Mouse (Mus musculus) spleen, adult 2 months (tissue): ENCODE results near the gene Col4a3. TPM values are rescaled to one million over a fixed set of nuclear protein-coding genes. Genes with fewer than 3 reads are reported as not detected.

ENCODE experiments used
- DNase-seq, 2 experiments: peaks; one replicate each; pipeline versions ENCODE4 v3.0.0 to v3.0.0-alpha.2; 2012 to 2021; ENCODE audit warnings: low spot score in 2 of 2, low read depth in 1 of 2
- H3K27ac ChIP-seq: fragments of 200-500 bp; 2 replicates; pipeline ENCODE4 v1.5.1; 2012; ENCODE audit warnings: low read length, inconsistent platforms; ENCODE audit not compliant: insufficient read depth
- H3K27me3 ChIP-seq: fragments of 200-500 bp; 2 replicates; pipeline ENCODE4 v1.6.1; 2012; ENCODE audit warnings: mild to moderate bottlenecking, moderate library complexity, low read length, inconsistent platforms; ENCODE audit not compliant: control insufficient read depth, insufficient read depth
- H3K36me3 ChIP-seq: fragments of 200-500 bp; 2 replicates; pipeline ENCODE4 v1.6.1; 2012; ENCODE audit warnings: mild to moderate bottlenecking, low read length, inconsistent platforms; ENCODE audit not compliant: control insufficient read depth, insufficient read depth
- H3K4me1 ChIP-seq: fragments of 200-500 bp; 2 replicates; pipeline ENCODE4 v1.6.1; 2011; ENCODE audit warnings: inconsistent platforms; ENCODE audit not compliant: control insufficient read depth, insufficient read depth, insufficient read length
- H3K4me3 ChIP-seq: fragments of 200-500 bp; 2 replicates; pipeline ENCODE4 v1.5.1; 2011; ENCODE audit warnings: mild to moderate bottlenecking, inconsistent platforms; ENCODE audit not compliant: insufficient read depth, insufficient read length; ENCODE audit errors: extremely low read depth
- CTCF ChIP-seq: fragments of 200-500 bp; IDR thresholded peaks from 2 replicates; pipeline ENCODE4 v1.5.1; 2011; ENCODE audit warnings: mild to moderate bottlenecking, inconsistent platforms; ENCODE audit not compliant: insufficient read depth, insufficient read length, insufficient replicate concordance; ENCODE audit errors: extremely low read depth
- POLR2A ChIP-seq: fragments of 200-500 bp; IDR thresholded peaks from 2 replicates; pipeline ENCODE4 v1.6.1; 2011; ENCODE audit warnings: low read depth, low read length, inconsistent platforms
- WGBS: fragments of 180-500 bp; shearing (Covaris S2); methylation state at CpG from one replicate; pipeline ENCODE4 v1.1.7; 2018; 5-methylcytosine and 5-hydroxymethylcytosine counted together
- polyA plus RNA-seq: library from polyadenylated mRNA; depleted of rRNA; stranded (reverse); fragments of >200 nt; gene quantifications from 2 replicates; pipeline ENCODE4 v1.2.3, GENCODE M21; 2012

Col4a3 gene
- polyA plus RNA-seq, 1 experiment = 0.04 TPM

DNA sequence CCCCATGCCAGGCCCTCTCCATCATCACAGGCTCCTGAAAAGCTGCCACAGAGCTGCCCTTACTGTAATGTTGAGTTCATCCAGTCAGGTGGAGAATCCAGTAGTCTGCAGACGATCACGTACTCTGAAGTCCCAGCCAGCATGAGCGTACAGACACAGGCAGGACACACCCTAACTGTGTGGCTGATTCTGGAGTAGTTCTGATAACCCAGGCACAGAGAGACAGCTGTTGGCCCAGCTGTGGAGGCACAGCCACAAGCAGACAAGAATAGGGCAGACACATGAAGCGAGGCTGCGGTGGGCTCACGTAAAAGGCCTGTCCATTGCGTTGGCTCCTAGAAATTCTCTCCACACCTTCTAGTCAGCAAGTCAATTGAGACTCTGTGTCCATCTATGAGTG lies 50.7 kb downstream of the Col4a3 start:
- TF ChIP-seq CTCF (no peak), POLR2A (no peak)
- Histone ChIP-seq H3K4me1 (no peaks in the 10 kb centered on the region), H3K27ac (no peak overlapping the region), H3K36me3 (no peaks in the 10 kb centered on the region), H3K4me3 (no peak overlapping the region), H3K27me3 (no peaks in the 10 kb centered on the region)
- WGBS = 92% methylated on average over 7 of the region's 7 CpGs
- no peak for DNase-seq

DNA sequence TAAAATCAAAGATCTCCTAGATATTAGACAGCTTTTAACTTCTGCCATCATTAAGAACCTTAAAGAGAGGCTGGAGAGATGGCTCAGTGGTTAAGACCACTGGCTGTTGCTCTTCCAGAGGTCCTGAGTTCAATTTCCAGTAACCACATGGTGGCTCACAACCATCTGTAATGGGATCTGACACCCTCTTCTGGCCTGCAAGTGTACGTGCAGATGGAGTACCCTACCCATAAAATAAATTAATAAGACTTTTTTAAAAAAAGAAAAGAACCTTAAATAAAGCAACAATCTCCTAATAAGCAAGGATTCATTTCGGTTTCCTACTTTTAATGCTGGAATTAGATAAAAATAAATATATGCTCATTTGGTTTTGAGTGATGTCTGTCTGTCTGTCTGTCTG lies 51.7 kb downstream of the Col4a3 start:
- Histone ChIP-seq H3K4me1 (no peaks in the 10 kb centered on the region), H3K27ac (no peak overlapping the region), H3K4me3 (no peak overlapping the region), H3K36me3 (no peaks in the 10 kb centered on the region), H3K27me3 (no peaks in the 10 kb centered on the region)
- DNase-seq = no peak
- no peak for TF ChIP-seq CTCF
- no peak for TF ChIP-seq POLR2A
- 81% methylated on average over 2 of the region's 2 CpGs for WGBS

DNA sequence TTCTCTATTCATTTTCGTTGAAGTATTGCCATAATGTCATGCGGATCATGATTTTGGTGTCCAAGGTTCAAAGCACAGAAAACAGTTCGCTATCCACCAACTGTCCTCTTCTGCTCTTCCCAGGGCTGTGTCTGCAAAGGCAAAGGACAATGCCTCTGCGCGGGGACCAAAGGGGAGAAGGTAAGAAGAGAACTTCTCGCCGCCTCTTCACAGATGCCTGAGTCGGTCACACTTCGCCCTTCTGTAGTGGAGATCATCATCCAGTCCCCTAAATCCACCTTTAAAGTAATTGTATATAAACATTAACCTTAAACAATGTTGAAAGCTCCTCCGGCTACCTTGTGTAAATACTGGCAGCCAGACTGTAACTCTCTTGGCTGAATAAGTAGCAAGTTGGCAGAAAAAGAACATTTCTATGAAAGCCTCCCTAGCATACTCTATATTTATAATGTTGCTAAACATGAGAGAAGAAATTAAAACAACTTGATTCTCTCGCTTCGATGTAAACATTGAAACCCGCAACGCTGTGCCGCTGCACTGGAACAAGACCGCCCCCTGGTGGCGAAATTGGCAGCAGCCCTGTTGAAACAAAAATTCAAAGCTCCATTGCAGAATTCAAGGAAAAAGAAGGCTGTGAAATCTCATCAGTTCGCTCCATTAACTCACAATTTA lies 54.7 kb downstream of the Col4a3 start:
- Histone ChIP-seq H3K27ac (no peak overlapping the region), H3K4me1 (no peaks in the 10 kb centered on the region), H3K4me3 (no peak overlapping the region), H3K27me3 (no peaks in the 10 kb centered on the region), H3K36me3 (no peaks in the 10 kb centered on the region)
- 39% methylated on average over 18 of the region's 18 CpGs for WGBS
- peak in 1 of 2 experiments; percentile 27 for DNase-seq
- TF ChIP-seq POLR2A = no peak
- peak; percentile 77; the same call in 1 of the 2 replicates for TF ChIP-seq CTCF

DNA sequence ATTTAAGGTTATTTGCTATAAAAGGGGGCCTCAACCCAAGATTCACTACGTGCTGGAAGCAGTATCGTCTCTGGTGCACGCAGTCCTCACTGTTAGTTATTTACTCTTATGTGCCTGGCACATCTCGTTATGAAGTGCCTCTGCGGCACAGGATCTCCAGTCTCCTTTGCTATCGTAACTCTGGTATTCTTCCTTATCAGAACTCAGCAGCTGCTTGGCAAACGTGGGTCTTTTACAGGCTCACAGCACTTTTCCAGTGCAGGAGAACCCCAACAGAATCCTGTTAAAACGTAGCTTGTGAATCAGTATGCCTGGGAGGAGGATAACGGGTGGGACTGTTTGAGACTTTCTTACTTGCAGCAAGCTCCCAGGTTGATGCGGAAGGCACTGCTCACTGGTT lies 61.3 kb downstream of the Col4a3 start:
- no peaks in the 10 kb centered on the region for H3K36me3 ChIP-seq
- no peak for TF ChIP-seq POLR2A
- TF ChIP-seq CTCF = no peak
- H3K4me3 ChIP-seq = no peak overlapping the region
- H3K27me3 ChIP-seq = no peaks in the 10 kb centered on the region
- no peaks in the 10 kb centered on the region for H3K4me1 ChIP-seq
- WGBS = 64% methylated on average over 10 of the region's 10 CpGs
- no peak overlapping the region for H3K27ac ChIP-seq
- no peak for DNase-seq

DNA sequence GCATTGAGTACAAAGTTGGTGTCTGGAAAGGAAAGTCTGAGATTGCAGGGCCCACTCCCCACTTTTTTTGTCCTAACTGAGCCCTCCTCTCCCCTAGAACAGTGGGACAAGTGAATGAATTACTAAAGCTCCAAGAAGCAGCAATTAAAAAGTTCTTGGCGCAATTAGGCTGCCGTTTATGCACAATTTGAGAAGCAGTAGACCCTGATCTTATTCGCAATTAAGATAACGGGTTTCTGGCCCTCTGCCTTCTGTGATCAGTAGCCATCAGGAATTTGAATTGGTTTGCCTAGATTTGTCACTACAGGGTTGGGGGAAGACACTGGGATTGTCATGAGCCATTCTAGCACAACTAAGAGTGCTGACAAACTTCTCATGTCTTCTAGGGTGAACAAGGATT lies 64.1 kb downstream of the Col4a3 start:
- 91% methylated on average over 4 of the region's 4 CpGs for WGBS
- no peaks in the 10 kb centered on the region for H3K36me3 ChIP-seq
- no peak for DNase-seq
- H3K4me1 ChIP-seq = no peaks in the 10 kb centered on the region
- TF ChIP-seq POLR2A = no peak
- H3K27me3 ChIP-seq = no peaks in the 10 kb centered on the region
- H3K4me3 ChIP-seq = no peak overlapping the region
- no peak overlapping the region for H3K27ac ChIP-seq

DNA sequence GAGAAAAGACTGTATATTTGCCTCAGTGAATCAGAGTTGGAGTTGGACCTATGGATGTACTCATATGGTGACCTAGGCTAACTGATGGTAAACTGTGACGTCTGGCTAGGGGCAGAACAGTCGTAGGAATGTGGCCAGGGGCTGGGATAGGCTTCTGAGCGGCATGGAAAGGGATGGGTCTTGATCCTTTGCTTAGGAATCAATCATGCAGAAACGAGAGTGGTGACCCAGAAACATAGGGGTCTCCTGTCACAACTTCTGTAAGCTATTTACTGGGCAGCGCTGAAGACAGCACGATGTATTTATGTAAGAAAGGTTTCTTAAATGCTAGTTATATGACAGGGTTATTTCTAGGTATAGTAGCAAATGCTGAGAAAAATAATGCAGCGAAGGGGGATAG lies 67.3 kb downstream of the Col4a3 start:
- H3K4me3 ChIP-seq = no peak overlapping the region
- H3K36me3 ChIP-seq = no peaks in the 10 kb centered on the region
- H3K27me3 ChIP-seq = no peaks in the 10 kb centered on the region
- no peaks in the 10 kb centered on the region for H3K4me1 ChIP-seq
- no peak overlapping the region for H3K27ac ChIP-seq
- TF ChIP-seq CTCF = no peak
- no peak for TF ChIP-seq POLR2A
- no peak for DNase-seq
- WGBS = 77% methylated on average over 7 of the region's 7 CpGs

DNA sequence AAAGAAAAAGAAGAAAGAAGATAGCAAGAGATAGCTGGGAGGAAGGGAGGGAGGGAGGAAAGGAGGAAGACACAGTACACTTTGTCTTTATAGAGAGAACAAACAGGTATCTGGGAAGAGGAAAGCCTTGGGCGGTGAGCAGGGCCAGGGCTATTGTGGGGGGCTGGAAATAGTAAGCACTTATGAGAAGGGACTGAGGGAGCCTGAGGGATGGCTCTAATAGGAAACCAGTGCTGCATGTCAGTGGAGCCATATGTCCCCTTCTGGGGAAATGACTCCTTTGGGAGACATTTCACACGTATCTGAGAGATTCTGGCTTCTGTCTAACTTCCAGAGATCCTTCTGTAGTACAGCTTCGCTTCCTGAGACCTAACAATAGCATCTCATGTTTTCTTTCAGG lies 69.7 kb downstream of the Col4a3 start:
- TF ChIP-seq CTCF = no peak
- TF ChIP-seq POLR2A = no peak
- no peaks in the 10 kb centered on the region for H3K36me3 ChIP-seq
- no peak overlapping the region for H3K27ac ChIP-seq
- WGBS = 72% methylated on average over 3 of the region's 3 CpGs
- no peaks in the 10 kb centered on the region for H3K4me1 ChIP-seq
- H3K4me3 ChIP-seq = no peak overlapping the region
- no peaks in the 10 kb centered on the region for H3K27me3 ChIP-seq
- no peak for DNase-seq
